Mouse (Mus musculus) ovary, postnatal 10 days (tissue): ENCODE data around the gene Serpina10.
"Not testable (repeated sequence)": the region's sequence is repeated elsewhere in the genome, so short reads cannot be mapped to it uniquely, and the experiment has no call there.

Experiments
- DNase-seq: peaks from one replicate; pipeline ENCODE4 v3.0.0; 2022; ENCODE audit warnings: low spot score

Gene Serpina10

DNA sequence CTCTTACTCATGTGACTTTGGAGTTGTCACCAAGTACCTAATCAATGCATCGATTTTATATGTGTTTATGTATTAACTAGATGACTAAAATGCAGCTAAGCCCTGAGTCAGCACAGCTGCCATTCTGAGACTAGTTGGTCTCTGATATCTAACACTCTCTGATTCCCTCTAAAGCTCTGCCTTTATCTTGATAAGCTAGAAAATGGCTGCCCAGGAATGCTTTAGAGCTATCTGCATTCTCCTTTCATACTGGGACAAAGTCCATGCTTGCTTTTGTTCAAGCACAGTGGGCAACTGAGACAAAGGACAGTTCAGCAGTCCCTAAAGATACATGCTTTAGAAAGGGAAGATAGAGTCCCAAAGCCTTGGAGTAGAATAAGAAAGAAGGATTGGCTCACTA, 16.1 kb downstream of the Serpina10 start:
- no peak for DNase-seq

DNA sequence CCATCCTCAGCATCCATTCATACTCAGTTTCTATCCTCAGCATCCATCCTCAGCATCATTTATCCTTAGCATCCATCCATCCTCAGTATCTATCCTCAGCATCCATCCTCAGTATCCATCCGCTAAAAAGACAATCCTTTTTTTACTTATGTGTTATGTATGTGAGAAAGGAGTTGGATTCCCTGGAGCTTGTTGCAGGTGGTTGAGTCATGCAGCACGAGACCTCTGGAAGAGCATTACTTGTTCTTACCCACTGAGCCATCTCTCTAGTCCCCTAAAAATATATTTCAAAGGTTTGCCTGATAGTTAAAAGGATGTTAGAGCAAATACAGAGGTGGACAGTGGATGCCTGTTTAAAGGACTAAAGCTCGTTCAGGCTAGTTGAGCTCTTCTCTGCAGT, 29.4 kb downstream of the Serpina10 start:
- DNase-seq, result no peak

DNA sequence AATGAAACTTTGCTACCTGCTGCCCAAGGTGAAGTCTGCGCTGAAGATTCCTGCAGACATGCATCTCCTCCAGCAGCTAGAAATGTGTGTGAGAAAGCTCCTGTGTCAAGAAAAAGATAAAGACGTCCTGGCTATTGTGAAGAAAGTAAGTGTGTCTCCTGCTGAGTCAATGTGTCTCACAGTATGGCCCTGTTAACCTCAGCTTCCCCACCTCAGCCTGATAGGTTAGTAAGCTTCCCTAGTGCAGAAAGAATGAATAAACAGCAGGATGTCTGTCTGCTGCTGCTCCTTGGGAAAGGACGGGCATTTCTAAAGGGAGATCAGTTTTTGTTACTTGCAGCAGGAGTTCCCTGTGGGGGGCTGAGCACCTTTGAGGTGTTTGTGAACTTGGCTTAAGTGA, 30.9 kb downstream of the Serpina10 start:
- DNase-seq, result no peak

DNA sequence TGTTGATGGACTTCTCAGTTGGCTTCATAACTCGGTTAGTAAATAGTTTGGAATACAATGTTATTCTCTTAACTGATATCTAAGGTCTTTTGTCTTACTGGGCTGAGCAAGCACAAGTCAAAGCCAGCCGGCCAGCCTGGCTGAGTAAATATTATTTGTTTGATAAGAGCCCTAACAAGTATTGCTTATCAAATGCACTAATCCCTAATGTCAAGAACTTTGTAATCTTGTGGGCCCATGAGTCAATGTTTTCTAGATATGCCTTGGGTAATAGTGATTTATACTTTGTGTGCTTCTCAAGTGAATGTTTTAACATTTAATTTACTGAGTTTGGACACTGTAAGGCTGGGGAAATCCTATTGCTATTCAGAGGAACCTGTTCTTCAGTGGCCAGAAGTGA, 32.8 kb downstream of the Serpina10 start:
- no peak for DNase-seq

DNA sequence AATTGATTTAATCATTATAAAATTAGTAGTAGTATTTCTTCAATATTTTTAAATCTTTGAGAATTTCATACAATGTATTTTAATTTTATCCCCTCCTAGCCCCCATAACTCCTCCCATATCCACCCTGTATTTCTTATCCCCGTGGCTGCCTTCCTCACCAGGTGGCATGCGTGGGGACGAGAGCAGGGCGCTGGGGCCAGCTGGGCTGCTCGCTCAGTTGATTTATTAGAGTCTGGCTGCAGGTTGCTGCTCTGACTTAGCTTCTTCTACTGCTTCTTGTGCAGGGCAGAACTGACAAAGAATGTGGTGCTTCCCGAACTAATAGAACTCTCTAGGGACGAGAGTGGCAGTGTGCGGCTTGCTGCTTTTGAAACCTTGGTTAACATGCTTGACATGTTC, 47.5 kb downstream of the Serpina10 start:
- no peak for DNase-seq

DNA sequence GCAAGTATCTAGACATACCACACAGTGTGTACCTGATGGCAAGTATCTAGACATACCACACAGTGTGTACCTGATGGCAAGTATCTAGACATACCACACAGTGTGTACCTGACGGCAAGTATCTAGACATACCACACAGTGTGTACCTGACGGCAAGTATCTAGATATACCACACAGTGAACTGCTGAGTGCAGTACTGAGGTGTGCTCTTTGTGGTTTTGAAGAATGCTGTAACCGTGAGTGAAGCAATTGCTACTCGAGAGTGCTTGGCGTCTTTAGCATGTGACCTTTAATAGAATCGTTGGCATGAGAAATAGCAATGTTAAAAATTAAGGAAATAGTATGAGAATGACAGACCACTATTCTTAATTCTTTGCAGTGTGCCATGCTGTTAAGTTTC, 53.1 kb downstream of the Serpina10 start:
- not testable (repeated sequence) for DNase-seq

DNA sequence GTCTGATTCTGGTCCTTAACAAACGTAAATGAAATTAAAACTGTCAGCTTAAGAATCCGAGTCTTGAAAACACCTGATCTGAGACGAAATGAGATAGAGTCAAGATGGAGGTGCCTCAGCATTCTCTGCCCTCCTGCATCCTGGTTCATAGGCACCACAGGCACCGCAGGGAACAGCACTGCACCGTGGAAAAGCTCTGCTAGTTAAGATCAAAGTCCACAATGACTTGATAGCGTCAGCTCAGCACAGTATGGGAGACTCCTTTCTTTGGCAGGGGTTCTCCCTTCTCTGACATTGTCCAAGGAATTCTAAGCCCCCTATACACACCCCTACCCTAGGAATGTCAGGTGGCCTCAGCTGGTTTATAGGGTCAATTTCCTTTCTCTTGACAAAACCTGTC, 61.6 kb downstream of the Serpina10 start:
- DNase-seq, result no peak

DNA sequence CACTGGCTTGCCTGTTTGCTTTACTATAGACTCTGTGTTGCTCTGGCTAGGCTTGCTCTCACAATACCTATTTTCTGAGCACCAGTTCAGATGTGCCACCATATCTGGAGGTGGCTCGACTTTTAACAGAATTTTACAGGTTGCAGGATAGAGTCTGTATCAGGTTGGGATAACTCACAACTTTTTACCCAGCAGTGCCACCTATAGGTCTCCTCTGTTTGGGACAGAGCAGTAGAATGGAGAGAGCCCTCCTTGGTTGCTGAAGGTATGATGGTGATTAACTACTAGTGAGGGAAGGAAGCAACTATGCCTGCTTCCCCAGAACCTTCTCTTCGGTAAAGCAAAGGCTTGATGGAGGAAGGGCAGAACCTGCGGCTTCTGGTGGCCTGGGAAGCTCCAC, 64.1 kb downstream of the Serpina10 start:
- no peak for DNase-seq

DNA sequence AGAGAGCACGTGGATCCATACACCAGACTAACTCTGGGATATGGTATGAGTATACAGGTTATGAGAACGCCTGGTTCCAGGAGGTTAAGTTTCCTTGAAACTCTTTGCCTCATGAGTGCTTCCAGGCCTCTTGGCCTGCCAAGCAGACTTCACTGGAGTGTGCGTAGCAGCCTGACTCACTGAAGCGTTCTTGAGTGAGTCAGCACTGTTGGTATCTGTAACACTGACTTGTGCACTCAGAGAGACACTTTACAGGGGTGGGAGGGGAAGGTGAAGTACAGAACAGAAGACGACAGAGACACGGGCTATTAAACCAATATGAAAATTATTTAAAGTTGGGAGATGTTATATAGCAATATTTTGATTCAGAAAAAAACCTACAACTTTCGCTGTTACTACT, 66.1 kb downstream of the Serpina10 start:
- DNase-seq, result no peak
